Mouse (Mus musculus): ENCODE measurements at regions not wholly inside any gene's neighbourhood (a gene's known extent, or its start where the extent isn't known, plus 50 kb on each side); places are given as distances from the start of the nearest gene placed in this dataset.

DNA sequence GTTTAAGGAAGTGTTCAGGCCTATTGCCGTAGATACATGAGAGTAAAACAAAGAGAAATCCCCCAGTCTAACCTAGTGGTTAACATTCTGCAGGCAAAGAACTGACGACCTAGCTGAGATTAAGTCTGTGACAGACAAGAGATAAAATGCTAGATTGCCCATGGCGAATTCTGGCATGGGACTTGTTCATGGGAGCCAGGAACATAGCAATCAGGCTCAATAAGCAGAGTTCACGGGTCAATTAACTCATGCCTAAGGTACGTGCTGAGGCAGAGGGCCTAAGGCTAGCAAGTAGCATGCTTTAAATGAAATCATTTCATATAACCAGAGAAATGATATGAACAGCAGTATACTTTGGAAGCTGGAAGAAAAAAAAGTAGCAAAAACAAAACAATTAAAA, 1119.2 kb upstream of the Adgrl2 start:
- CTCF ChIA-PET, result no interaction called here
- POLR2A ChIA-PET, result no interaction called here

DNA sequence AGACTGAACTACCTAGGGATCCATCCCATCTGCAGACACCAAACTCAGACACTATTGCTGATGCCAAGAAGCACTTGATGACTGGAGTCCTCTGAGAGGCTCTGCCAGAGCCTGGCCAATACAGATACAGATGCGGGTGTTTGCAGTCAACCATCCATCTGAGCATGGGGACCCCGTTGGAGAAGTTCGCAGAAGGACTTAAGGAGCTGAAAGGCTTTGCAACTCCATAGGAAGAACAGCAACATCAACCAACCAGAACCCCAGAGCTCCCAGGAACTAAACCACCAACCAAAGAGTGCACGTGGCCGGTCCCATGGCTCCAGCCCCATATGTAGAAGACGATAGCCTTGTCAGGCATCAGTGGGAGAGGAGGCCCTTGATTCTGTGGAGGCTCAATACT, 1121.9 kb upstream of the Adgrl2 start:
- CTCF ChIA-PET, result no interaction called here
- POLR2A ChIA-PET, result no interaction called here

DNA sequence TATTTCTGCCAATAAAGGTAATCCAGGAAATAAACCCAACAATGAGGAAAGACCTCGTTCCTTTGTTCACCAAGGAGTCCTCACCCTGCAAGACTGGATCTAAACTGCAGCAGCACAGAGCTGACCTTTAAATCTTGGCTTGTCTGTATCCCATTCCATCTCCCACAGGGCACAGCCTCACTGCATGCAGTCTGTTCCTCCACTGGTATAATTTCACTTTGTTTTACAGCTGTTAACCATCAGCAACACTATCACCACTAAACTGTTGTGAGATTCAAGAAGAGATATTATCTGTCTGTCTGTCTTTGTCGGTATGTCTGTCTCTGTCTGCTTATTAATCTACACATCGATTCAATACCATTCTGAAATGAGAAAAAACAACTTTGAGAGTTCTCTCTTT, 1129.5 kb upstream of the Adgrl2 start:
- ChIA-PET POLR2A (no interaction called here), CTCF (no interaction called here)

DNA sequence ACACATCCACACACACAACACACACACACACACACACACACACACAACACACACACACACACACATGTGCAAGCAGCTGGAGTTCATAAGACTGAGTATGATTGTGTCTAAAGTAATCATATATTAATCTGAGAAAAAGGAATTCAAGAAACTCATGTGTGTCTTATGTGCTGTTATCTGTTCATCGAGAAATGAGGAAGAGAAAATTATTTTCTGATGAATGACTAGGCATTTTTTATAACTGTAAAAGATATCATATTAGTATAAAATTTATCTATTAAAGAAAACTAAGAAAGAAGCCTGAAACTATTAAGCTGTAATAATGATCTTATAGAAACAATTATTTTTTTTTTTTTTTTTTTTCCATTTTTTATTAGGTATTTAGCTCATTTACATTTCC, 1156.3 kb upstream of the Adgrl2 start:
- CTCF ChIA-PET, result no interaction called here
- POLR2A ChIA-PET, result no interaction called here

DNA sequence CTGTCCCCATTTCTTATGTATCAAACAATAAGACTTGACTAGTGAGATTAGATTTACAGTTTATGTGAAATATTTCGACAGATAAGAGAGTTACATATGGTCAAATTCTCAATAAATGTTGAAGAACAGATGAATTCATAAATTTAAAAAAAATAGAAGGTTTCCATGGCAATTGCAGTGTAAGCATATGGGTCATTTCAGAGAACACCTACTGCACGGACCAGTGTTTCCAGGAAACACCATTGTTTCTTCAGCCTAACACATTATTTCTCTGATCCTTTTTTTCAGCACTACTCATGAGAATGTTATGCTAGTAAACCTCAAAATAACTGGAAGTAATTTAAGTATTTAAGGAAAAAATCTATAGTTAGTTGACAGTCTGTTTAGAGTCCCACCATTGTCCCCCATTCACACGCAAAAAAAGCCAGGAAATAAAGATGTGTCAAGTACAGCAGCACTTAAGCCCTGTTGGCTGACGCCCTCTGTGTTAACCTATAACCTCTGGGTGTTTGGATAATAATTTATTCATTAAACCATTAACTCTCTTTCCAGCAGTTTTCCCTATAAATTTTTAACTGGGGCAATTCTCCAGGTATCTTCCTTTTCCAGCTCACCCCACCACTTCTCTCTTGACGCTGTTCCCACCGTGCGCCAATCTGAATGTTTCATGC, 1160.9 kb upstream of the Adgrl2 start:
- CTCF ChIA-PET, result no interaction called here
- POLR2A ChIA-PET, result no interaction called here

DNA sequence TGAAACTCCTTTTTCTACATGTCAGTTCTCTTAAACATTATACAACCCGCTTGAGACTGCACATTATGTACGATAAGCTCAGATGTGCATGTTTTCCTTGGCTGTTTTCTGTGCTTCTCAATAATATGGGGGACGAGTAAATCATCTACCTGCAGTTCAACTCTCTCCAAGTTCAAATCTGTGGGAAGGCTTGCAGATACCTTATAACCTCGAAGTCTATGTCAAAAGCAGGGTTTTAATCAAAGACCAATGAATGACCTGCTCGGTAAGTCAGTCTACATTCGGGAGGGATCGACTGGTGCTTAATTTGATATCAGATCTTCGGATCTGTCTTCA, 1161.4 kb upstream of the Adgrl2 start:
- ChIA-PET CTCF (no interaction called here), POLR2A (no interaction called here)

DNA sequence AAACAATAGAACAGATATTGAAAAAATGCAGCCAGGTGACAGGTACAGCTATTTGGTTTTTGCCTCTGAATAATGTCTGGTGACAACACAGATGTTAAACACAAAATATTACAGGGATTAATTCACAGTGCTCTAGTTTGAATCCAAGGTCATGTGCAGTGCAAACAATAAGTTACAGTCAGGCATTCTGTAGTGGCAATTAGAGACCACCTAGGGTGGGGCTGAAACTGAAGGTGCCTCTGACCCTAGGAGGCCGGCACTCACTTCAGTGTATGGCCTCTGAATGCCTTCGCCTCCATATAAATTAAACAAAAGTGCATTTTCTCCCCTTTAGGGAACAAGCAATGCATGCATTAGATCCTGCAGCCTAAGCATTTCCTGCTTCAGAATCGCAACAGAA, 1162.5 kb upstream of the Adgrl2 start:
- ChIA-PET POLR2A (no interaction called here), CTCF (no interaction called here)

DNA sequence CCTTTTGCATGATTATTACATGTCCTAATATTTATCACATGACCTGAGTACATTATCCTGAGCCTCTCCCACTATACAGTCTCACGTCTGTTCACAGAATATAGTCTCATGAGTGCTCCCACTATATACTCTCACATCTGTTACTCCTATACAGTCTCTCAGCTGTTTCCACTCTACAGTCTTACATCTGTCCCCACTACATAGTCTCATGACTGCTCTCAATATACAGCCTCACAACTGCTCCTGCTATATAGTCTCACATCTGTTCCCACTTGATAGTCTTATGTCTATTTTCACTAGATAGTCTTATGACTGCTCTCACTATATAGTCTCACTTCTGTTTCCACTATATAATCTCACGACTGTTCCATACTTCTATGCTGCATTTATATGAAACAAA, 1195.5 kb upstream of the Adgrl2 start:
- ChIA-PET POLR2A (no interaction called here), CTCF (no interaction called here)

DNA sequence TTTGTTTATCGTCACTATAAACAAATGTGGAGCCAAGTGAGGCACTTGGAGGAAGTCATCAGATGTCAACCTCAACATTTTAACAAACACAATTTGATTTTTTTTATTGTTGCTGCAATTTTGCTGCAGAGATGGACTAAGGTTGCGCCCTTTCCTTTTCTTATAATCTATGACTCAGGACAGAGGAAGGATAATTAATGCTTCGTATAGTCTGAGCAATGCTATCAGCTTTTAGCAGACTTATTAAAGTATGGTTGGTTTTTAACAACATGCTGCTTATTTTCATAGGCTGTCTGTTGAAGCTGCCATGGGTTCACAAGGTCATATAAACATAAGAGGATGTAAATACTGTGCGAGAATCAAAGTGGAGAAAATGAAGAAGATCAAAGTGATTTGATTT, 1202.8 kb upstream of the Adgrl2 start:
- ChIA-PET POLR2A (no interaction called here), CTCF (no interaction called here)

DNA sequence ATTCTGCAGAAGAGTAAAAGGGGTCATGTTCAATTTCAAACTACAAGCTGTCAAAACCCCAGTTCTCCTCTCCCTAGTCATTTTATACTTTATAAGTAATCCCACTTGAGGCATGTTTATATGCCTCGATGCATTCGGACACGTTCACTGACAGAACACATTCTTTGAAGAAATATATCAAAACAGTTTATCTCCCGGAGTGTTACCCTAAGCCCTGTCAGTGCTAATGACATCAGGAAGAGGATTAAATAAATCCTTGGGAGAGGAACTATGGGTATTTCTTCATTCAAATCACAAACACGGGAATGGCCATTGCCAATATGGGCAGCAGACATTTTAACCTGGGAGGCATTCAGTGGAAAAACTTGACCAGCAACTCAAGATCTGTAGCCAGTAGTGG, 1208.1 kb upstream of the Adgrl2 start:
- ChIA-PET POLR2A (no interaction called here), CTCF (no interaction called here)

DNA sequence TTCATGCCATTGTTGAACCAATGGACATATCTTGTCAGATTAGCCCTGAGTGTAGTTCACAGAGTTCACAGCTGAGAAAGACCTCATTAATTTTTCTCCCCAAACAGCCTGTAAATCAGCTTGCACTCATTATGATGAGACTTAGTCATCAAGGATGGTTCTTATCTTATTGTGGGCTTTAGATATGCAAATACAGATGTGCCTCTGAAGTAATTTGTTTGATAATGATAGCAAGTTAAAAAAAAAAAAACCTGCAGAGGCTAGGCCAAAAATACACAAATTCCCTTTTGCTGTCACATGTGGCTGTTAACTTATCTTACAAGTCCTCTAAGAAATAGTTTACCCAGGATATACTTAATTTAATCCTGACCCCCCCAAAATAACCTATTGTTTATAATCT, 1215.5 kb upstream of the Adgrl2 start:
- CTCF ChIA-PET, result no interaction called here
- POLR2A ChIA-PET, result no interaction called here

DNA sequence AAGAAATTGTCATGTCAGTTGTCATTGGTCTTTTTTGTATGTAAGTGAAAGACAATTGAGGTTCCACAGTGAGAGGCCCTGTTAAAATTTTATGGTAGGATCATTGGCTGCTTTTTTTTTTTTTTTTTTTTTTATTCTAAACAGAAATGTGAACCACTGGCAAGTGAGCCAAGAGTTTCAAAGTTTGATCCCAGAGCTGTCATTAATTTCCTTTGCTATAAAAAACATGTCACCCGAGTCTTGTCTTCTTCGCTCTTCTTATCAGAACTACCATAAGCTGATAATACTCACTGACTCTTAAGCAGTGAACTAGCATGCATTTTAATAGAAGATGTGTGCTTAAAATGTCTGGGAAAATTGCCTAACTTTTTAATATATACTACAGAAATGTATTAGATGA, 1204.4 kb upstream of the Adgrl4 start:
- POLR2A ChIA-PET, result interaction anchor here in 1 of 4 experiments (0.6 kb wide), 1 partner anchor 360 kb away, joined by 4 read pairs; no protein-coding TSS in a partner anchor
- CTCF ChIA-PET, result no interaction called here

DNA sequence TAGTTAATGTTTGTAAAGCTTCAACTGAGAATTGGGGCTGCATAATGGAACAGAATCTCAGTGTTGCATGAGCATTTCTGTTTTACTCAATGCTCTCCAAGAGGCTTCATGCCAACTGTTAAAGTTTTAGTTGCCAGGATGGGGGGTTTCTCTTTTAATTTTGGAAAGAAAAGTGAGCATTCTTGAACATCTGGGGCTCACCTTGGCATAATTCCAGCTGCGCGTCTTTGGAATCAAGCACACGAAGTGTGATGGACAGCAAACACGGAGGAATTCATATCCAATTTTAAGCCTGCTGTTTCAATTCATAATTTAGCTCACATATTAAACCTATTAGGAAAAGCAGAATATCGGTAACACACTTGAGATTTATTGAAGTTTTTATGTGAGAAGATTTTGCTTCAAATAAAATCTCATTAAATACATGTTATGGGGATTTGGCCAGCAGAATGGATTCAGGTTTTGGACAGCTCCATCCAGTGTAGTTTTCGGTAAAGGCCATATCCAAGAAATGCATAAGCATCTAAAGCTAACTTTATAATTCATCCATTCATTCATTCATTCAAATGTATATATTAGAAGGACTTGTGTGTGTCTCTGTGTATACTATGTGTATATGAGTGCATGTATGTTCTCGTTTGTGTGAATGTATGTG, 1200.6 kb upstream of the Adgrl4 start:
- POLR2A ChIA-PET, result no interaction called here
- CTCF ChIA-PET, result no interaction called here

DNA sequence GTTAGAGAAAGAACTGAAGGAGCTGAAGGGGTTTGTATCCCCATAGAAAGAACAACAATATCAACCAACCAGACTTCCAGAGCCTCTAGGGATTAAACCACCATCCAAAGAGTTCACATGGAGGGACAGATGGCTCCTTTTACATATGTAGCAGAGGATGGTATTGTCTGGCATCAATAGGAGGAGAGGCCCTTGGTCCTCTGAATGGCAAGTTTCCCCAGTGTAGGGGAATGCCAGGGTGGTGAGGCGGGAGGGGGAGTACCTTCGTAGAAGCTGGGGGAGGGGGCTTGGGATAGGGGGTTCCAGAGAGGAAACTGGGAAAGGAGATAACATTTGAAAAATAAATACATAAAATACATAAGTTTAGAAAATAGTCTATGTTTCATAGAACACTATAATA, 1162.6 kb upstream of the Adgrl4 start:
- CTCF ChIA-PET, result no interaction called here
- POLR2A ChIA-PET, result no interaction called here

DNA sequence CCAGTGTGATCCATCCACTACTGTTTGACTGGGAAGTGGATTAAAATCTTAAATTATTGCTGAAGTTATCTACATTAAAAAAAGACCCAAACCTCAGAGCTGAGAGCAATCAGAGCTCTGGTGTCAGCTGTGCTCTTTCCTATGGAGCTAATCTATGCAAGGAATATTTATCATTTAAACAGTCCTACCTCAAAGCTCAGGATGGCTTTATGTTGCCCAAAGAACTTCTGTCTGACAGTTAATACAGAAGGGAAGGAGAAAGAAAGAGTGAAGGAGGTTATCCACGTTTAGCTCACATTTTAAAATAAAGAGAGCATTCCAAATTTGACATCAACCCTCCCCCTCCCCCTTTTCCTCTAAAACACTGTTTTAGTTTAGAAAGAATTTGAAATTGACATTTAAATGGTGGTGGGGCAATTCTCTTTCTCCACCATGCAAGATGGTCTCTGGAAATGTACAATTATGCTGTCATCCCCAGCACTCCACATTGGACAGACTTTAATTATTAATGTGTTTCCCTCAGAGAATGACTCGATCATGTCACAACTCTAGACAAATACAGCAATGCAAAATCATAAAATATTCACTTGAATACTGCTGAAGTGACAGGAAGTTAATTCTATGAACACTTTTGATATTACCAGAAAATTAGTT, 1141.5 kb upstream of the Adgrl4 start:
- ChIA-PET POLR2A (no interaction called here), CTCF (no interaction called here)

DNA sequence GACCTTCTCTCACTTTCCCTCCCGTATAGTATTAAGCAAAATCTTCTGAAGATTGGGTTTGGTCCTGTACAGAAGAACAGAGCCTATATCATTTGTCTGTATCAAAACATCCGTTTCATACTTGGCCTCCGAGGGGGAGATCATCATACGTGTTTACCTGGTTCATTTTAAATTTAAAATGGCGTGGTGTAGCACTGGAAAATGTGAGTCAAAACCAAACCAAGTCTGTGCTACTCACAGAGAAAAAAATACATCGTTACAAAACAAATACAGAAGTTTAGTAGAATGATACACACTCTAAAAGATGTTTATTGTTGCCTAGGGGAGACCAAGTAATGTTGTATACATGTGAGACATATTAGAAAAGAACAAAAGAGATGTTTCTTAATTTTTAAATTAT, 1108.9 kb upstream of the Adgrl4 start:
- ChIA-PET CTCF (no interaction called here), POLR2A (no interaction called here)

DNA sequence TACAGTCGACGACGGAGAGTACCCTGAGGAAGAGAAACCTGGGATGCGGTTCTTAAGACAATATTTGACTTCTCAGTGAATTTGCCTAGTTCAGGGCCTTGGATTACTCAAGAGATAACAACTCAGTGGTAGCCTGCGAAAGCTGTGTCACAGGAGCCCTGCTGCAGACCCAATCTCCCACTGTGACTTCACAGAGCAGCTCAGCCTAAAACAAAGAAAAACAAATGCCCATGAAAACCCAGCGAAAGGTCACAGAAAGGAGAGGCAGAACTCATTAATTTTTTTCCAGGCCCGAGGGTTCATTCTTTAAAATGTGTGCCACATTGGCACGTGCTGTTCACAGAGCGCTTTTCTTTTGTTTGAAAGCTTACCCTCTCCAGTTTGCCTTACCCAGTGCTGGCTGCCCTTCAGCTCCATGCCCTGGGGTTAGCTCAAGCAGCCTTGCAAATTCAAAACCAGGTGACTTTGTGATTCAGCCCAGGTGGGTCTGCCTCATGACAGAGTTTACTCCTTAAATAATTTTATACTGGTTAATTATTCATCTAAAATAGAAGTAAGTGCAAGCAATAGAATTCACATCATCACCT, 1085.5 kb upstream of the Adgrl4 start:
- ChIA-PET POLR2A (no interaction called here), CTCF (no interaction called here)

DNA sequence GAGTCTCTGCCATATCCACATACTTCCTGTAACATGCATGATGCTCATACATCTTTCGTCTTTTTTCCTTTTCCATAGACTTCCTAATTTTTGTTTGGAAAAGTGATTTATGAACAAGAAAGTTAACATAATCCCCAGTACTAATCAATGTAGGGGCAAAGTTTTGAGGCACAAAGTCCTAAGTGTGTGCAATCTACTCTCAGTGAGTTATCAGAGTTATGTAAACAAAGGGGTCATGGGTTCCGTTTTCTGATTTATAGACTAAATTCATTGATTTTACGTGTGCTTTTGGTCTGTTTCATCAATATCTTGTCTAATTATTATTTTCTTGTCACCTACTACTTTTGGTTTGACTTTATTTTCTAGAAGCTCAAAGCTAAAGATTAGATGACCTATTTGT, 1071.9 kb upstream of the Adgrl4 start:
- ChIA-PET POLR2A (no interaction called here), CTCF (no interaction called here)

DNA sequence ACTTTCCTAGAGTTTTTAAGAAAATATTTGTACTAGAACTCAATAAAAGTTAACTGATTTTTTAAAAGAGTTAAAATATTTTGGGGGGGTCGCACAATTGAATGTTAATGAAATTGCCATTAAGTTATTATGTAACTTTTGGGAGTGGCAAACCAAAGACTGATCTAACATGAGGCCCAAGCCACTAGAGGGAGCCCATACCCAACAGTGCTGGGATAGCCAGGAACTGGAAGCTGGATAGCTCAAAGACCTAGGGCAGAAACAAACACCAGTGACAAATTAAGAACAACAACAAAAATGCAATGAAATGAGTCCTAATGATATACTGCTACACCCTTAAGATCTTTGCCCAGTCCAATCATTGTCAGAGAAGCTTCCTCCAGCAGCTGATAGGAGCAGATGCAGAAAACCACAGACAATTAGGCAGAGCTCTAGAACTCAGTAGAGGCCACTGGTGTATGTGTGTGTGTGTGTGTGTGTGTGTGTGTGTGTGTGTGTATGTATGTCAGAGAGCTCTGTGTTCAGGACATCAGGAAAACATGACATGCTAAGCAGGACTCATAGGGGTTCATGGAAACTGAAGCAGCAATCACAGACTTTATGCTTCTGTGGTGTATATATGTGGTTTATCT, 1052.6 kb upstream of the Adgrl4 start:
- CTCF ChIA-PET, result interaction anchor here in 1 of 4 experiments (0.5 kb wide), 1 partner anchor 783 kb away, joined by 3 read pairs; no protein-coding TSS in a partner anchor
- POLR2A ChIA-PET, result no interaction called here

DNA sequence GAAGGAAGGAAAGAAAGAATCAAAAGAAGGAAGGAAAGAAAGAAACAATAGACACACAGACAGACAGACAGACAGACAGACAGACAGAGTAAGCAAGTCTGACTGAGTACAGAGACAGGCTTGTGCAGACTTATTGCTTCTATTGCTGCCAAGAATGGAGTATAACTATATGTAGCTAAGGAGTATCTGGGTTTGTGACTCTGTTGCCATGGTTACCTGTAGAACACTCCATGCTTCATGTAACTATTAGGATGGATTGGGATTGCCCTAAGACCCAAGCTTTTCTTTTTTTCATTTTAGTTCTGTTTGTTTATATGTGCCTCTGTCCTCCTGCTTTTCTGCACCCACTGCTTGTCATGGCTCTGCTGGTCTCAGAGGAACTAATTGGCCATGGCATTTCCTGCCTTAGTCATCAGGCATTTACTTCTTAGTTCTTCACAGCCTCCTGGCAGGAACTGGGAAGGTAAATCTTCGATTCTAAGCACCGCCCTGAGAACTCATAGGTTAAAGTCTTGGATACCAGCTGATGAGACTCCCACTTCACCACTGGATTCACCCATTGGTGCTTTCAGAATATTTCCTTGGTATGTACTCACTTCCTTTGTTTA, 1035.9 kb upstream of the Adgrl4 start:
- POLR2A ChIA-PET, result interaction anchor here in 1 of 4 experiments (0.5 to 0.7 kb wide), 2 partner anchors 10 to 91 kb away, joined by 3 read pairs; no protein-coding TSS in a partner anchor
- CTCF ChIA-PET, result no interaction called here

DNA sequence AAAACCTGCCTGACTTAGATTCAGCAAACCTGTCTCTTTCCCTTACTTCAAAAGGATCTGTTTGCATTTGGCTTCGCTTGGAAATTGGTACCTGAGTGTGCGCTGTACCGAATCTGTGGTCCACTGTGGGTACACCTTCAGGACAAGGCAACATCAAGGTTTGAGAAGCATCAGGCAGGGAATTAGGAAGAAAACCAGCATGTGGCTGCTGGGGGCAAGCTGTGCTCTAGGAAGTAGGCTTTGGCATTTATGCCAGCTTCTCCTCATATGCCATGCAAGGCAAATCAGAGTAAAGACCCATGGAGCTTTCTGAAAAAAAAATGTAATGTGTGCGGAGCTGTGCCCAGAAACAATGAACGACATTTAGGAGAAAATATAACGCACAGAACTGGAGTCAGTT, 1031.6 kb upstream of the Adgrl4 start:
- CTCF ChIA-PET, result no interaction called here
- POLR2A ChIA-PET, result no interaction called here
